Mouse (Mus musculus): Measurements from ENCODE around the gene Nkx3-2.

The Nkx3-2 gene

GRCm38 (mm10) chr5:41763731-41764721, at the start of gene Nkx3-2:
Gene Nkx3-2 (minus strand): TSS chr5:41764501.
- DNase-seq, result no peak

GRCm38 (mm10) chr5:41812516-41812915, 48.2 kb upstream of the Nkx3-2 start:
- no peak for DNase-seq

- DNase-seq, result no peak
Measured at GRCm38 (mm10) chr5:41811279-41811678, 47.0 kb upstream of the Nkx3-2 start.

- no peak for DNase-seq
Measured at GRCm38 (mm10) chr5:41807383-41807782, 43.1 kb upstream of the Nkx3-2 start.

GRCm38 (mm10) chr5:41806176-41806575, 41.9 kb upstream of the Nkx3-2 start:
- no peak for DNase-seq

- DNase-seq, result no peak
Measured at GRCm38 (mm10) chr5:41805085-41805484, 40.8 kb upstream of the Nkx3-2 start.

GRCm38 (mm10) chr5:41804643-41805042, 40.3 kb upstream of the Nkx3-2 start:
- DNase-seq, result no peak

GRCm38 (mm10) chr5:41801622-41802021, 37.3 kb upstream of the Nkx3-2 start:
- no peak for DNase-seq

- DNase-seq, result no peak
Measured at GRCm38 (mm10) chr5:41794434-41794833, 30.1 kb upstream of the Nkx3-2 start.

- DNase-seq, result no peak
Measured at GRCm38 (mm10) chr5:41790517-41790916, 26.2 kb upstream of the Nkx3-2 start.

- no peak for DNase-seq
Measured at GRCm38 (mm10) chr5:41788877-41789276, 24.6 kb upstream of the Nkx3-2 start.

GRCm38 (mm10) chr5:41781890-41782289, 17.6 kb upstream of the Nkx3-2 start:
- DNase-seq, result no peak

- no peak for DNase-seq
Measured at GRCm38 (mm10) chr5:41780026-41780425, 15.7 kb upstream of the Nkx3-2 start.

- DNase-seq, result no peak
Measured at GRCm38 (mm10) chr5:41775728-41776127, 11.4 kb upstream of the Nkx3-2 start.

- DNase-seq, result no peak
Measured at GRCm38 (mm10) chr5:41775273-41775672, 11.0 kb upstream of the Nkx3-2 start.

- peak; percentile 93 for DNase-seq
Measured at GRCm38 (mm10) chr5:41768382-41769040, 4.2 kb upstream of the Nkx3-2 start.

GRCm38 (mm10) chr5:41767296-41768200, 3.2 kb upstream of the Nkx3-2 start:
- no peak for DNase-seq

GRCm38 (mm10) chr5:41766406-41767010, 2.2 kb upstream of the Nkx3-2 start:
- no peak for DNase-seq

GRCm38 (mm10) chr5:41765626-41766405, 1.5 kb upstream of the Nkx3-2 start:
- DNase-seq, result no peak

GRCm38 (mm10) chr5:41762947-41763730, 1.2 kb downstream of the Nkx3-2 start:
- DNase-seq, result no peak
